Mouse (Mus musculus): ENCODE data around the gene Igf1.

DNA sequence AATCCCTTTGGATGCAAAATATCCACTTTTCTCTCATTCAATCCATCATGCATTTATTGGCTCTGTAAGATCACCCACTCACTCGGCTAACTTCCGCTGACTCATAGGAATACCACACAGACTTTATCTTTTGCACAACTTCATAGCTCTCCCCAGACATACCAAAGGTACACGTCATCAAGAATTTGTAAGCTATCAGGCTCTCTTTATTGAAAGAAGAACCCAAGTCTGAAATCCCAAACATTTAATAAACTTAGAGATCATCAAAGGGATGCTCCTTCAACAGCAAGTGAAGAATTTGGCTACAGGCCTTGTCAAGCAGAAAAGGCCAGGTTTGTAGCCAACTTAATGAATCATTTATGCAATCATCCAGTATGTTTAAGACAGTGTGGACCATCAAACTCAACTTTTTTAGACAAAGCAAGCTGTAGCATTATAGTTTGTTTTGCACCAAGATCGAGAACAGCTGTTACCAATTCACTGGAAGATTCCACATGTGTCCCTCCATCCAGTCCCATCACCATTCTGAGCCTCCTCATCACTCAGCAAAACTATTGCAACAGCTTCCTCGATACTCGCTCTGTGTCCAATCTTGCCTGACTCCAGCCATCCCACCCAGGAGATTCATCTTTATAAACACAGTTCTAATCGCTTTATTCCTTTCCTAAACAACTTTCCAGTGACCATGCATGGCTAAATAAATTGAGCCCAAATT is 22.2 kb downstream of the Igf1 start:
- TF ChIP-seq CTCF (IDR thresholded peaks at IDR 0.05; ENCODE audit: borderline replicate concordance, insufficient read depth, low read depth, low read length) (no peak), POLR2A (IDR thresholded peaks at IDR 0.05; ENCODE audit: borderline replicate concordance, insufficient read depth, low read length) (no peak)
